Mouse (Mus musculus): ENCODE results near the gene Gcg. TPM values are rescaled to one million over a fixed set of nuclear protein-coding genes. Genes with fewer than 3 reads are reported as not detected.

Gcg gene
- total and polyA plus RNA-seq, 3 experiments, result 0.05 to 0.16 TPM; not detected in 1

- TF ChIP-seq GATA1 (IDR thresholded peaks at IDR 0.05; ENCODE audit: borderline replicate concordance, low read length) (no peak), TAL1 (conservative IDR thresholded peaks at IDR 0.05; ENCODE audit: low read depth, low read length) (no peak), CTCF (IDR thresholded peaks at IDR 0.05; ENCODE audit: low read depth, low read length) (no peak), POLR2AphosphoS5 (IDR thresholded peaks at IDR 0.05; ENCODE audit: insufficient replicate concordance, low read depth, low read length) (no peak), GATA2 (IDR thresholded peaks at IDR 0.05; ENCODE audit: borderline replicate concordance, low read depth, low read length) (no peak)
- Histone ChIP-seq H3K4me3 (ENCODE audit: low read depth, low read length) (no peak overlapping the region), H3K36me3 (replicated peaks) (peaks cover 2% of the 10 kb centered on the region), H3K27me3 (ENCODE audit: insufficient read depth, low read length) (no peaks in the 10 kb centered on the region), H3K4me1 (ENCODE audit: insufficient read depth, low read depth, low read length) (peaks cover 47% of the 10 kb centered on the region), H3K9me3 (replicated peaks) (peaks cover 3% of the 10 kb centered on the region)
- DNase-seq (ENCODE audit: low spot score) (no peak), ATAC-seq (ENCODE audit: extremely low read depth, insufficient number of reproducible peaks, low FRiP score, poor library complexity, severe bottlenecking) (no peak)
These were observed 25.4 kb downstream of the Gcg start for GRCm38 (mm10) chr2:62458070-62458469.

- Histone ChIP-seq H3K4me1 (ENCODE audit: insufficient read depth, low read depth, low read length) (peaks cover 27% of the 10 kb centered on the region), H3K27me3 (ENCODE audit: insufficient read depth, low read length) (no peaks in the 10 kb centered on the region), H3K9me3 (replicated peaks) (no peaks in the 10 kb centered on the region), H3K4me3 (ENCODE audit: low read depth, low read length) (no peak overlapping the region), H3K36me3 (replicated peaks) (no peaks in the 10 kb centered on the region)
- no peak for ATAC-seq (ENCODE audit: extremely low read depth, insufficient number of reproducible peaks, low FRiP score, poor library complexity, severe bottlenecking)
- DNase-seq (ENCODE audit: low spot score), result no peak
- TF ChIP-seq GATA1 (IDR thresholded peaks at IDR 0.05; ENCODE audit: borderline replicate concordance, low read length), result no peak
- no peak for TF ChIP-seq CTCF (IDR thresholded peaks at IDR 0.05; ENCODE audit: low read depth, low read length)
- TF ChIP-seq POLR2AphosphoS5 (IDR thresholded peaks at IDR 0.05; ENCODE audit: insufficient replicate concordance, low read depth, low read length), result no peak
- no peak for TF ChIP-seq TAL1 (conservative IDR thresholded peaks at IDR 0.05; ENCODE audit: low read depth, low read length)
- no peak for TF ChIP-seq GATA2 (IDR thresholded peaks at IDR 0.05; ENCODE audit: borderline replicate concordance, low read depth, low read length)
These were observed 28.5 kb downstream of the Gcg start for GRCm38 (mm10) chr2:62454991-62455390.

- Histone ChIP-seq H3K9me3 (replicated peaks) (no peaks in the 10 kb centered on the region), H3K4me3 (ENCODE audit: low read depth, low read length) (no peak overlapping the region), H3K36me3 (replicated peaks) (no peaks in the 10 kb centered on the region), H3K4me1 (ENCODE audit: insufficient read depth, low read depth, low read length) (peaks cover 18% of the 10 kb centered on the region), H3K27me3 (ENCODE audit: insufficient read depth, low read length) (no peaks in the 10 kb centered on the region)
- no peak for DNase-seq (ENCODE audit: low spot score)
- no peak for TF ChIP-seq GATA1 (IDR thresholded peaks at IDR 0.05; ENCODE audit: borderline replicate concordance, low read length)
- no peak for TF ChIP-seq TAL1 (conservative IDR thresholded peaks at IDR 0.05; ENCODE audit: low read depth, low read length)
- no peak for TF ChIP-seq GATA2 (IDR thresholded peaks at IDR 0.05; ENCODE audit: borderline replicate concordance, low read depth, low read length)
- TF ChIP-seq CTCF (IDR thresholded peaks at IDR 0.05; ENCODE audit: low read depth, low read length), result no peak
- no peak for TF ChIP-seq POLR2AphosphoS5 (IDR thresholded peaks at IDR 0.05; ENCODE audit: insufficient replicate concordance, low read depth, low read length)
- no peak for ATAC-seq (ENCODE audit: extremely low read depth, insufficient number of reproducible peaks, low FRiP score, poor library complexity, severe bottlenecking)
These were observed 29.4 kb downstream of the Gcg start for GRCm38 (mm10) chr2:62454033-62454432.

GRCm38 (mm10) chr2:62450364-62450763 lies 33.1 kb downstream of the Gcg start:
- no peaks in the 10 kb centered on the region for H3K9me3 ChIP-seq (replicated peaks)
- no peak overlapping the region for H3K4me3 ChIP-seq (ENCODE audit: low read depth, low read length)
- DNase-seq (ENCODE audit: low spot score), result no peak
- no peaks in the 10 kb centered on the region for H3K36me3 ChIP-seq (replicated peaks)
- no peak for ATAC-seq (ENCODE audit: extremely low read depth, insufficient number of reproducible peaks, low FRiP score, poor library complexity, severe bottlenecking)
- TF ChIP-seq POLR2AphosphoS5 (IDR thresholded peaks at IDR 0.05; ENCODE audit: insufficient replicate concordance, low read depth, low read length) (no peak), CTCF (IDR thresholded peaks at IDR 0.05; ENCODE audit: low read depth, low read length) (no peak), GATA2 (IDR thresholded peaks at IDR 0.05; ENCODE audit: borderline replicate concordance, low read depth, low read length) (no peak), TAL1 (conservative IDR thresholded peaks at IDR 0.05; ENCODE audit: low read depth, low read length) (no peak), GATA1 (IDR thresholded peaks at IDR 0.05; ENCODE audit: borderline replicate concordance, low read length) (no peak)
- H3K27me3 ChIP-seq (ENCODE audit: insufficient read depth, low read length), result no peaks in the 10 kb centered on the region
- H3K4me1 ChIP-seq (ENCODE audit: insufficient read depth, low read depth, low read length), result peaks cover 13% of the 10 kb centered on the region

- DNase-seq (ENCODE audit: low spot score), result no peak
- TF ChIP-seq CTCF (IDR thresholded peaks at IDR 0.05; ENCODE audit: low read depth, low read length), result no peak
- no peak for TF ChIP-seq GATA2 (IDR thresholded peaks at IDR 0.05; ENCODE audit: borderline replicate concordance, low read depth, low read length)
- no peak for TF ChIP-seq POLR2AphosphoS5 (IDR thresholded peaks at IDR 0.05; ENCODE audit: insufficient replicate concordance, low read depth, low read length)
- no peak for TF ChIP-seq GATA1 (IDR thresholded peaks at IDR 0.05; ENCODE audit: borderline replicate concordance, low read length)
- no peak for TF ChIP-seq TAL1 (conservative IDR thresholded peaks at IDR 0.05; ENCODE audit: low read depth, low read length)
- Histone ChIP-seq H3K27me3 (ENCODE audit: insufficient read depth, low read length) (no peaks in the 10 kb centered on the region), H3K36me3 (replicated peaks) (no peaks in the 10 kb centered on the region), H3K4me3 (ENCODE audit: low read depth, low read length) (no peak overlapping the region), H3K4me1 (ENCODE audit: insufficient read depth, low read depth, low read length) (peaks cover 13% of the 10 kb centered on the region), H3K9me3 (replicated peaks) (no peaks in the 10 kb centered on the region)
- no peak for ATAC-seq (ENCODE audit: extremely low read depth, insufficient number of reproducible peaks, low FRiP score, poor library complexity, severe bottlenecking)
These were observed 33.6 kb downstream of the Gcg start for GRCm38 (mm10) chr2:62449692-62450346.

GRCm38 (mm10) chr2:62440802-62441544 lies 42.5 kb downstream of the Gcg start:
- no peak for TF ChIP-seq GATA2 (IDR thresholded peaks at IDR 0.05; ENCODE audit: borderline replicate concordance, low read depth, low read length)
- TF ChIP-seq TAL1 (conservative IDR thresholded peaks at IDR 0.05; ENCODE audit: low read depth, low read length), result no peak
- TF ChIP-seq POLR2AphosphoS5 (IDR thresholded peaks at IDR 0.05; ENCODE audit: insufficient replicate concordance, low read depth, low read length), result no peak
- no peak for TF ChIP-seq GATA1 (IDR thresholded peaks at IDR 0.05; ENCODE audit: borderline replicate concordance, low read length)
- no peak for TF ChIP-seq CTCF (IDR thresholded peaks at IDR 0.05; ENCODE audit: low read depth, low read length)
- DNase-seq (ENCODE audit: low spot score), result peak; percentile 36
- peaks cover 10% of the 10 kb centered on the region for H3K4me1 ChIP-seq (ENCODE audit: insufficient read depth, low read depth, low read length)
- no peaks in the 10 kb centered on the region for H3K36me3 ChIP-seq (replicated peaks)
- no peaks in the 10 kb centered on the region for H3K27me3 ChIP-seq (ENCODE audit: insufficient read depth, low read length)
- peak overlapping the region; percentile 54; the same call in 1 of the 2 replicates for H3K4me3 ChIP-seq (ENCODE audit: low read depth, low read length)
- ATAC-seq (ENCODE audit: extremely low read depth, insufficient number of reproducible peaks, low FRiP score, poor library complexity, severe bottlenecking), result peak; percentile 63
- H3K9me3 ChIP-seq (replicated peaks), result no peaks in the 10 kb centered on the region

All from G1E (cell line).